Mouse (Mus musculus) Muller cell, postnatal 12 days (primary cell): Measurements from ENCODE around the gene Matn4.

Experiments
- DNase-seq: peaks from one replicate; pipeline ENCODE4 v3.0.0-alpha.2; 2015; ENCODE audit errors: inconsistent ontology term

The Matn4 gene

DNA sequence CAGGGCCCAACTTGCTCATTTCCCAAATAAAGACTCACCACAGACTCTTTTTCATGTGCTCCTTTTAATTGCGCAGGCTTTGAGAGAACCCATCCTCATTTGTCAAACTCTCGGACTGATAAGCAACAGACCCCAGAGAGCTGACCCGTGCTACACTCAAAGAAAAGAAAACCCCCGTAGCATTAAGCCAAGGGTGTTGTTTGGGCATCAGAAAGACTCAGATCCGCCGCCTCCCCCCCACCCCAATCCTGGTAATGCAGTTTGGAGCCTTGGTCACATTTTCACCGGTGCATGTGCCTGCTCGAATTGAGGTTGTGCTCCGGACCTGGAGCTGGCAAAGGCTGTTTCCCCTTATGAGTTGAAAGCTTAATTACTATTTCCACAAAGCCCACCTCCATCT is at the start of gene Matn4:
TSS of gene Matn4 (minus strand) at position 101 of the 400 bp plus-strand sequence.
- no peak for DNase-seq

DNA sequence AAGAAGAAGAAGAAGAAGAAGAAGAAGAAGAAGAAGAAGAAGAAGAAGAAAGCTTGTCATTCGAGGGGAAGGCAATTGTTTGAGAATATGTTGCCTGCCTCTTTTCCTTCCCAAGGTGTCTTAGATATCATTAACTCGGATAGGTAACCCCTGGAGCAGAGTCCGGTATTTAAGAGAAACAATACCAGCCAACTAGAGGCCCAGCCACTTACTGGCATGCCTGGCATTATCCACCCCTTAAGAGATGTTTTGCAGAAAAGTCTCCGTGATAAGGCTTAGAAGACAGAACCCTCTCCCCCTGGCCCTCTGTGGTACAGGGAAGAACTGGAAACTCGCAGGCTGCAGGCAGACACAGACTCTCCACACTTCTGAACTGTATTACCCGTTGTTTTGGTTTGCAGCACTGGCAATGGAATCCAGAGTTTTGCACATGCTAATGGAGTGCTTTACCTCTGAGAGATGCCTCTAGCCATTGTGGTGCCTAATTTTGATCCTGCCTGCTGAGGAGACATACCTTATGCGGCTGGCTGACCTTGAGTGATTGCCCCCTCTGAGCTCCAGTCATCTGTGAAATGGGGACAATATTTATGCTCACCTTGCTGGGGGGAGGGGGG is 49.0 kb upstream of the Matn4 start:
- DNase-seq = no peak

DNA sequence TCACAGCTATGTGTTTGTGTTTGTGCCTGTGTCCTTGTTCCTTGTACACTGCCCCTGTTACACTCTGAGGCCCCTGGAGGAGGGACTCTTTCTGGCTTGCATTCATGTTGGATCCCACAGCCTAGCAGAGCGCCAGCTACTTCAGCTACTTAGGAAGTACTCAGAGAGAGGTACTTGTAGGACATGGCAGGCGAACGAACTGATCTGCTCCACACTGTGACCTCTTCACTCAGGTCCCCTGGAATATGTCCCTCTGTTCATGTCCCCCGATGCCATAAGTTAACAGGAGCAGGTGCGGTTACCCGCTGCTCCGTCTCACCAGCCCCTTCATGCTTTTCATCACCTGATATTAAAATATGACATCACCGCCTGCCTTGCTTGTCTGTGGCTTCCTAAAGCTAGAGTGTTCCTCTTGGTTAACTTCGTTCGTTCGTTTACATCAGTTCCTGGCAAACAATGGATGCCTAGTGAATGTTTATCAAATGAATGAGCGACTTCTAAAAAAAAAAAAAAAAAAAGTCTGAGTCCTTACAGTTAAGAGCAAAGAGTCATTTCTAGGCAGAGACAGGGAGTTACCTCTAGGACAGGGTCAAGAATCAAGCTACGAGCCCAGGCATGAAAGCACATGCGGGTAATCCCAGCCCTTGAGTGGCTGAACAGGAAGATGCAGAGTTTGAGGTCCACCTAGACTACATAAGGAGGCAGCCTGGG is 48.2 kb upstream of the Matn4 start:
- no peak for DNase-seq

DNA sequence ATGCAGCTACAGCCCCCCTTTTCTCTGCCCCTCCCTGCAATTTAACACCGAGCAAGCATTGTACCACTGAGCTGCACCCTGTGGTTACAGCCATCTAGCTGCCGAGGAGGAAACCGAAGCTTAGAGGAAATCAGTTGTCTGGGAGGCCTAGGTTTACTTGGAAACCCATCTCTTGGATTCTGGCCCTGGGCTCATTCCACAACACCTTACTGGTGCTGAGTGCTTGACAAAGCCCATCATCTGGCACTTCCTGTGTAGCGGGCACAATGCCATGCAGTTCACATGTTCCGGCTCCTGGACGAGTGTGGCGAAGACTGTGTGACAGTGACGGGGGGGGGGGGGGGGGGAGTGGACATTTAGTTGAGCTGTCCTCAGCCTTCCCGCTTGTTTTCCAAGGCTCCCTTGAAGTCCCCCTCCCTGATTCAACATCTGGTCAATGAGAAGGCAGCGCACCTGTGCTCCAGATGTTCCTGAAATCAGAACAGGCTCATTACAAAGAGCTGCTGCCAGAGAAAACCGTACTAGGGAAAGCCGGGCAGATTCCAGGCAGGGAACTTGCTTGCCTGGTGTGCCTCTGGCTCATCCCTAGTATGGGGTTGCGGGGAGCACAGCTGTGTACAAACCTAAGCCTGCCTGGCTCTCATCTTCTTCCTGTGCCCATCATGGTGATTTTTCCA is 47.2 kb upstream of the Matn4 start:
- DNase-seq = no peak

DNA sequence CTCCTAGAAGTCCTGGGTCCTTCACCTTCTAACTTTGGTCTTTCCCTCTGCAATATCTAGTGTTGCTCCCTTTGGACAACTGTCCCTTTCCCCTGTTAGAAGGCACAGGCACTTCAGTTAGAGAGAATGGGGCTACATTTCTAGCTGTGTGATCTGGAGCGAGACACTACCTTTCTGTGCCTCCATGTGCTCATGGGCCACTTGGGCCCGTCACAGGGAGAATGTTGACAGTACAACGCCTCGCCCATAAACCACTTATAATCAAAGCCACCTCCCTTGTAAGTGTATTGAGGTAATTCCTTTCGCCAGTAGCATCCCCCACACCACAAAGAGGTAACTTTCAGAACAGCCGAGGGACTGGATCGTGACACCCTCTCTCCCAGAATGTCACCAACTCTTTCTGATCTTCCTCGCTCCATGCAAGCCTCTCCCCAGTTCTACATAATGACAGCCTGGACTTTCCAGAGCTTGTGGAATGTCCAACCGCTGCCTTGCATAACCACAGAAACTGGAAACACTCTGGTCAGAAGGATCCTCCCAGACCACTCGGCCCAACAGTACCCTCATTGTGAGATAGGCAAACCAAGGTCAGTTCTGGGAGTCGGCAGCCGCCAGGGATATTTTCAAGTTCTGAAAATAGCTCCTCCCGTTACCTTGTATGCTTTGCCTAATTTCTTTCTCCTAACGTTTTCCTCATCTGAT is 44.5 kb upstream of the Matn4 start:
- no peak for DNase-seq

DNA sequence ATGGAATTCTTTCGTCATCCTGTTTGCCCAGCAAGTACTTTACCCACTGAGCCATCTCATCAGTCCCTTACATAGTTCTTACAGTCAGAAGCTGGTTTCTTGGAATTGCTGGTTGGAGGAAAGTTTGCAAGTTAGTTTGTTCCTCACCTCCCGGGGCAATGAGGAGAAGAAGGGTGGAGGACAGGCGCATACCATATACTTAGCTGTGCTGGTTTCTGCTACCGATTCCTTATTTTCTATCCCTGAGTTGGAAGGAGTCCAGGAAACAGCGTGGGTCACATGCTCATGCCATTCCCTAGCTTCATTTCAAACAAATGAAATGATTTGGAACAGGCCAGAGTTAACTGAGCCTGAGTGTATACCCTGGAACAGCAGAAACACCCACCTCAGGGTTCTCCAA is 44.0 kb upstream of the Matn4 start:
- no peak for DNase-seq

DNA sequence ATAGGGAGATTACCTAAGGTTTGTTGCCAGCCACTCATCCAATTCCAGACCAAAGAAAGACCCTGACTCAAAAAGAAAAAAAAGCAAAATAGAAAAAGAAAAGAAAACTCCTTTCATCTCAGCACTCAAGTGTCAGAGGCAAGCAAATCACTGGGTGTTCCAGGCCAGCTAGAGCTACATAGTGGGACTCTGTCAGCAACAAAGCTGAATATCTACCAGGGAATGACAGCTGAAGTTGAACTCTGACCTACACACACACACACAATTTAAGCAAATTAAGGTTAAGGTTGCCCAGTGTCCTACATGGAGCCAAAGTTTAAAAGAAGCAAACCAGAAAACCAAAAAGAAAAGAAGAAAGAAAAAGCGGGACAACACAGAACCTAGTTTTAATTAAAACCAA is 43.2 kb upstream of the Matn4 start:
- no peak for DNase-seq

DNA sequence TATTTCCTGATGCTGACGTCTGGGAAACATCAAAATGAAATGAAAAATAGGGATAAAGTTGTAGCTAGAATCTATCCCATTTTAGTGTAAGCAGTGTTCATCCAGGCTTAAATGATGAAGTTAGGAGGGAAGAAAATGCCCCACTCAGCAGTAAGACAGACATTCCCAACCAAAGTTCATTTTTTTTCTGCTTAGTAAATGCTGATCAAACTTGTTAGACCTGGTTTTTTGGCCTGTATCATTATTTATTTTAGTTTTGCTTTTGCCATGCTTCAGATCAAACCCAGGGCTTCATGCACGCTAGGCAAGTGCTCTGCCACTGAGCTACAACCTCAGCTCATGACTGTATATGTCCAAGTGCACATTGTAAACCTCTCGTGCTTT is 41.1 kb upstream of the Matn4 start:
- no peak for DNase-seq

DNA sequence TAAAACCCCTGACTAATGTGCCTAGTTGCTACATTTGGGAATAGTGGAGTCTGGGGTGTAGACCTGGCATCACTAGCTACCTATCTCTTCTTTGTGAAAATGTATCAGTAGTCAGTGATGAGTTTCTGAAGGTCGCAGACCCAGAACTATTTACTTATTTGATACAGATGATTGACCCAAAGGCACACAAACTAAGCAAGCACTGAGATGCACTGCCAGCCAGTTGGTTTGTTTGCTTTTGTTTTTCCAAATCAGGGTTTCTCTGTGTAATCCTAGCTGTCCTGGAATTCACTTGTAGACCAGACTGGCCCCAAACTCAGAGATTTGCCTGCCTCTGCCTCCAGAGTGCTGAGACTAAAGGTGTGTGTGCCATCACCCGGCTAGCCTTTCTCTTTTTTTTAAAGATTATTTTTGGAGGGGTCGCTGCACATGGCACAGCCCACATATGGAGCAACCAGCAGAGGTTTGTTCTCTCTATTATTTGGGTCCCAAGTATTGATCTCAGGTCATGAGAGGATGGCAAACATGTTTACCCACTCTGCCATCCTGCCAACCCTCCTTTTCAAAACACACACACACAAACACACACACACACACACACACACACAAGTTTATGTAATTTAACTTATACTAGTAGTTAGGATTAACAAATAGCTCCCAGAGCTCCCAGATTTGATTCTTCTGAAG is 40.6 kb upstream of the Matn4 start:
- DNase-seq = no peak

DNA sequence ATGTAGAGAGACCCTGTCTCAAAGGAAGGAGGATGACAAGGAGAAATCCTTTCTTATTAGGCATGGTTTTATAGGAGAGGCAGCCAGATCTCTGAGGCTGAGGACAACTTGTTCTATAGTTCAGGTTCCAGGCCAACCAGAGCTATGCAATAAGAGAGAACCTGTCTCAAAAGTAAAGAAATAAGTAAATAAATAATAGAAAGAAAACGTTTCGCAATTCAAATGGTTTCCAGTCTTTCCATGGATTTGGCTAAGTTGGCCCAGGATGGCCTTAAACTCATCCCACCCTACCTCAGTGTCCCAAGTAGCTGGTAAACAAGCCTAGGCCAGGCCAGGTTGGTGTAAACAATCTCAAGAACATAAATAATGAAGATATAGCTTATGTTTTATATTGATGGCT is 39.7 kb upstream of the Matn4 start:
- DNase-seq = no peak

DNA sequence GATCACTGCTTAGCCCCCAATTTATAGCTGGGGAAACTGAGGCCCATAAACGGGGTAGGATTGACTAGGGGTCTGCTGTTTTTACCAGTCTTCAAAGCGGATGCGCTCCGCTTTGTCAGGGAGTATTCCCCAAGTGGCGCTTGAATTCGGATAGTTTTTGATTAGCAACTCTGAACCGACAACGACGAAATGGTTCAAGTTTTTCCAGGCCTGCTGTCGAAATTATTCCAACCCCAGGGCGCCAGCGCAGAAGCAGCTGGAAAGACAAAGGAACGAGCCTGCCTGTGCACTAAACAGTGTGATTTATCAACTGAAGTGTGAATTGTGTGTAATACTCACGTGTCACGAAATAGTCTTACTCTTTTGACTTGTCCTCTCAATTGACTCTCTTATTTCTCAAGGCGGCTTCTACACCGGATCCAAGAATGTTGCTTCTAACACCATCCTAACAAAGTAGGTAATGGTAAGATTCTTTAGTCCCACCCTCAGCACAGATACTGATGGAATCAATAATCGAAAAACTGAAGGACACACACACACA is 38.6 kb upstream of the Matn4 start, which contains the start of gene Sdc4:
TSS of gene Sdc4 (minus strand) at position 428 of the 541 bp plus-strand sequence.
- DNase-seq = no peak

DNA sequence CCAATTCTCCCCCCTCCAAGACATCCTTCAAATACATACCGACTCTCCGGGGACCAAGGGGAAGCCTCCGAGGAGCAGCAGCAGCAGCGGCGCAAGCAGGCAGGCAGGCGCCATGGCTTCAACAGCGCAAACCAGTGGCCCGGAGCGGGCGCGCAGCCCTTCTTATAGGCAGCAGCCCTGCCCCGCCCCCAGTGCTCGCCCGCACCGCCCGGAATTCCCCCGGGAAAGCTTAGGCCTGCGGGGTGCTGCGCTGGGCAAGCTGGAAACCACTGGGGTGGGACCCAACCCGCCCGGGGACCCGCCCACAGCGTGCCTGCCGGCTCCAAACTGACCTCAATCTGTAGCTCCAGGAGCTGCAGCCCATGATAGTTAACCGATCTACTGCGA is 38.1 kb upstream of the Matn4 start:
- DNase-seq = peak; percentile 96

DNA sequence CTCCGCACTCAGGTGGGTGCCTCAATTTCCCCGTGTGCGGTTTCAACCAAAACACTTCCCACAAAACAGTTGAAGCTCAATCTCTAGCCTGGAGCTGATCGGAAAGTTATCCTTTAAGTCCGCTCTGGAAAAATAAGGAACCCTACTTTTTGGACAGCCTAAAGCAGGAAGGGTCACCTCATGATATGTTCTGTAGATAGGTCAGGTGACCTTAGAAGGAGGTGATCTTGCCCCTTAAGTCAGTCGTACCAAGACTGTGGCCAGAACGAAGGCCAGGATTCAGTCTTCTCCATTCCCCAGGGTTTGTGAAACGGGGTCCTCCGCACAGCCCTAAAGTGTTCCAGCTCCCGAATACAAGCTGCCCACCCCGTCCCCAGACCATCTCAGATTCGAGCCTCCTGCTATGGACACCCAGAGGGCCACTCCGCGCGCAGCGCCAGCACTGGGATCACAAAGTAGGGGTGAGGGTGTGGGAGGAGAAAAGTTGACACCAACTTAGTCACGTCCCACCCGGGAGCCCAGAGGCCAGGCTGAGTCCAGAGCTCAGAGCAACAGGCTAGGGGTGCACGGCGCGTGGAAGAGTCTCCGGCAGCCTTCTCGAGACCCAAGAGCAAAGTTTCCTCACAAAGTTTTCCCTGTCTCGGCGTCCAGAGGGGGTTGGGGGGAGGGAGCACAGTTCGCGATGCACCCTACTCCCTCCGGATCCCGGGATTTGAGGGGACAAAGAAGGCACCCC is 37.5 kb upstream of the Matn4 start:
- no peak for DNase-seq

DNA sequence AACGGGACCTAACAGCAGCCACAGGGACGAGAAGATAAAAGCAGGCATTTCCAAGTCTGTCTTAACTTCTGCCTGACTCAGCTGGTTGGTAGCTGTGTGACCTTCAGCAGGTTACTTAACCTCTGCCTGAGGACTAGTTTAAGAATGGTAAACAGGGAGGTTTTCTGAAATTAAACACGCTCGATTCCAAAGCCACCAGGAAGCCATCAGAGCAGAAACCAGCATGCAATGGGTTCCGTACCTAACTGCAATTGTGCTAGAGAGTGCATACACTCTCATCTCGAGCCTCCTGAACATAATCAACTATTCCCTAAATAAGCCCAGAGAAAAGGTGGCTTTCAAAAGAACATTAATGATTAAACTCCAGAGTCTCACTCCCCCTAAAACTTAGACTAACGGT is 36.8 kb upstream of the Matn4 start:
- DNase-seq = no peak

DNA sequence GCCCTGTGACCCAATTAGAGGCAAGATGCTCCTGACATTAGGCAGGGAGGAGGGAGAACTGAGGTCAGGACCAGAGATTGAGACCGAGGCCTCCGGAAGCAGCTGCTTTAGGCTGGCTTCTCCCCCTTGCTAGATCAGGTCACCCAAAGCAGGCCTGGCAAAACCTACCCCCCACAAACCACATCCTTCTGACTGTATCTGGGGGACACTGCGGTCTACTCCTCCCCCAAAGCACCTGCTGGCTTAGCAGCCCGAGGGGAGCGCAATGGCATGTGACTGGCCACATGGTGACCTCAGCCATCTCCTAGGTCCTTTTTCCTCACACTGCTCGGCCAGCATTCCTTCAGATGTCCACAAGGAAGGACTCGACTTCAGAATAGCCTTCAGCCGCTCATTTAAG is 36.2 kb upstream of the Matn4 start:
- DNase-seq = no peak

DNA sequence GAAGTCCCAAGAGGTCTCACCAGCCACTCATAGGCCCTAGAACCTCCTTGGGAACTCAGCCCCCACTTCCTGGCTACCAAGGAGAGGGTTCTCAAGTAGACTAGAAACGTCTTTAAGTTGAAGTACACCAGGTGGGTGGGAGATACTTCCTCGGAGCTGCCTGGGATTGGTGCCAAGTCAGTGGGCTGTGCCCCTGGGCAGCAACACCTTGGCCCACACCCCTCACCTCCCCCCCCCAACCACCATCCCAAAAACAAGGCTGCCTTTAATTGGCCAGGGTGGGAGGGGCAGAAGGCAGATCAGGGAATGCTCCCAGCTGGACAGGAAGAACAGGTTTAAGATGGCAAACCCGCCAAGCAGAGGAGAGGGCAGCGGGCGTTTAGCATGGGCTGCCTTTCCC is 35.4 kb upstream of the Matn4 start:
- DNase-seq = no peak

DNA sequence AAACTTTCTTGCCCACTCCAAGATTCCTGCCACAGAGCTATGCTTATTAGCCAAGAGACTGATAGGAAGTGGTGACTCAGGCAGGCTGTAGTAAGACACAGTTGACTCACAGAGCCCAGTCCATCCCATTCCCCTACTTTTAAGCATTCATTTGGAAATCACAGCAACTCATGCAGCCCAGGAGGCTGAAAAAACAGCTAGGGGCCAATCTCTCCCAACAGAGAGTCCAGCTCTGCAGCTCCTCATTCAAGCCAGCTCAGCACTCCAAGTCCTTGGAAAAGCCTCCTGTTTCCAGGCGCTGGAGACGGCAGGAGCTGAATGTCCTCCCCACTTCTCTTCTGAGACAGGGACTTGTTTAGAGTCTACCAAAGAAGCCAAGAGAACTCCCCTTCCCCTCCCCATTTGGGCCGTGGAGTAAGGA is 34.1 kb upstream of the Matn4 start:
- peak; percentile 67 for DNase-seq

DNA sequence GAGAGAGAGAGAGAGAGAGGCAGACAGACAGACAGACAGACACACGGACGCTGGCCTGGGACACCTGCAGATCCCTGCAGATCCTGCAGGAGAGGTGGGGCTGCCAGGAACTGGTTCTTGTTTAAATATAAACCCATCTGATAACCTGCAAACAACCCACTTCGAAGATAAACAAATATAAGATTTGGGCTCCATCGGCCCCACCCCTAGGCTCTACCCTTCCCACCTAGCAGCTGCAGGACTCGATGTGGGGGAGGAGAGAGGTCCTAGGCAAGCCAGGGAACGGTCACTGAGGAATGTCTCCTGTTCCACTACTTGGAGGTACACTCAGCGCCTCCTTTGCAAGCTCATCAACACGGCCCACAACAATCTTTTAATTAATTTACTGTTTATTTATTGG is 33.3 kb upstream of the Matn4 start:
- no peak for DNase-seq

DNA sequence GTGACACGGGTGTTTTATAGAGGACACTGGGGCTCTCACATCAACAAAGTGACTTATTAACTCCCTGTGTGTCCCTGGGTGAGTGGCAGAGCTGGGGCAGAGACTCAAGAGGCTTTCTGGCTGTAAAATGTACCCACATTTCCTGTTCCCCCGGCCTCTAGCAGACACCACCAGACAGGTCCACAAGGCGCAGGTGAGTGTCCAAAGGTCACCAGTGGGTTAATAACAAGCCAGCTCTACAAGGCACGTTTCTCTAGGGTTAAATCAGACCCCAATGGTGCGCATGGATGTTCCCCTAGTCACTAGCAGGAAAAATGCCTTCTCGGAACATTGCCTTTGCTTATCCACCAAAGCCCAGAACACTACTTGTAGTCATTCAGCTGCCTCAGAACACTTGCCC is 32.8 kb upstream of the Matn4 start:
- DNase-seq = no peak

DNA sequence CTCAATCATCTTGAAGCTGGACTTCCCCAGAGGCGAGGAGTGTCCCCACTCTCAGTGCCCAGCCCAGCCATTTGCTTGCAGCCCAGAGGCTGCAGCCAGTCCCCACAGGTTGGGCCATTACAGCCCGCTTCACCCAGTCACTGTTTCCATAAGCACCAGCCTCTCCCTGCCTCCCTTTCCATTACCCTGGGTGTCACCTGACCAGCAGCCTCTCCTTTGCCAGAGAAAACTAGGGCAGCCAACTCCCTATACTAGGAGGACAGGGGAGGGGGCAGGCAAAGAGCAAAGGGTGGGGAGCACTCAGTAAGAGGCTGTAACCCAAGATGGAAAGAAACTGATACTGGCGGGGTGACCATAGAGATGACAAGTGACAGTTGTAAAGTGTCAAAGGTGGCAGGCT is 32.0 kb upstream of the Matn4 start:
- DNase-seq = peak; percentile 76
